Mouse (Mus musculus) heart, adult 9 months (tissue): ENCODE results near the gene Trub2.
"Not testable (repeated sequence)": the region's sequence is repeated elsewhere in the genome, so short reads cannot be mapped to it uniquely, and the experiment has no call there.

Source experiments
- DNase-seq, 2 experiments: peaks; one replicate each; pipeline ENCODE4 v3.0.0; 2022; ENCODE audit warnings: low spot score in 2 of 2

Trub2 gene

DNA sequence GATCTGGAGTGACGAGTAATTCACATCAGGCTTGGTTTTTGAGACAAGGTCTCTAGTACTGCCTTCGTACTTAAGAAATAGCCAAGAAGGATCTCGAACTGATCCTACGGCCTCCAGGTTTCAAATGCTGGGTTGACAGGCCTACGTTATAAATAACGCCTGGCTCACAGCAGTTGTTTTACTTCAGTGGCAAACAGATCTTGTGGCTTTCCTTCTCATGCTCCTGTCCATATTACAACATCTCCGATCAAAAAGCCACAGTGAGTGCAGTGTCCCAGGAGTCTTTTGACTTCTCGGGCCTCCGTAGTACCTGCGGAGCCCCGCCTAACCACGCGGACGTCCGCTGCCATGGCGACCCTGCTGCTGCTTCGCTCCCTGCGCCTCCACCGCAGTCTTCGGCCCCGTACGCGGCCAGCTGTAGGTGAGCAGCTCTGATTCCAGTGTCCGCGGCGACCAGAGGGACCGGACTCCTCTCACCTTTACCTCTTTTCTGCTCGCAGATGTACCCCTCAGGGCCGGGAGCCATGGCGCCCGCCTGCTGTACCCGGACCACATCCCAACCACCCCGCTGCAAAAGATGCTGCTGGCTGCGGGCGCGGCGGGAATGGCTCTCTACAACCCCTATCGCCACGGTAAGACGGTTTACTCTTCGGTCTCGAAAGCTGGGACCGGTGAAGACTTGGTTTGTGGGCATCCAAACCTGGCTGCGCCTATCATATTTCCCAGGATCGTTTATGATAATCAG lies at the start of gene Trub2:
Gene Trub2 (minus strand): TSS at position 566 of the 745 bp plus-strand sequence.
- peak; percentile 80 to 82 for DNase-seq

- DNase-seq: no peak
Observed at GRCm38 (mm10) chr2:29835391-29835899, 47.1 kb upstream of the Trub2 start.

- DNase-seq: no peak
Observed at GRCm38 (mm10) chr2:29833796-29834195, 45.5 kb upstream of the Trub2 start.

- DNase-seq: no peak
Observed at GRCm38 (mm10) chr2:29831106-29831505, 42.8 kb upstream of the Trub2 start.

DNA sequence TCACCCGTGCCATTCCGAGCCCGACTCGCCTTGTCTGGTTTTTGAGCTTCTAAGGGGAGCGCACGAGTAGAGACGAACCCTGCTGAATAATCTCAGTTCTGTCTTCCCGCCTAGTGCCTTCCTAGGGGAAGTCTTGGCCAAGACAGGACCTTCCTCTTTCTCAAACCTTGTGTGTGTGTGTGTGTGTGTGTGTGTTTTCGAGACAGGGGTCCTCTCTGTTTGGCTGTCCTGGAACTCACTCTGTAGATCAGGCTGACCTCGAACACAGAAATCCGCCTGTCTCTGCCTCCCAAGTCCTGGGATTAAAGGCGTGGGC lies 39.4 kb upstream of the Trub2 start:
- no peak for DNase-seq

- DNase-seq: peak; percentile 95 to 97
Observed at GRCm38 (mm10) chr2:29826926-29827708, 38.8 kb upstream of the Trub2 start.

DNA sequence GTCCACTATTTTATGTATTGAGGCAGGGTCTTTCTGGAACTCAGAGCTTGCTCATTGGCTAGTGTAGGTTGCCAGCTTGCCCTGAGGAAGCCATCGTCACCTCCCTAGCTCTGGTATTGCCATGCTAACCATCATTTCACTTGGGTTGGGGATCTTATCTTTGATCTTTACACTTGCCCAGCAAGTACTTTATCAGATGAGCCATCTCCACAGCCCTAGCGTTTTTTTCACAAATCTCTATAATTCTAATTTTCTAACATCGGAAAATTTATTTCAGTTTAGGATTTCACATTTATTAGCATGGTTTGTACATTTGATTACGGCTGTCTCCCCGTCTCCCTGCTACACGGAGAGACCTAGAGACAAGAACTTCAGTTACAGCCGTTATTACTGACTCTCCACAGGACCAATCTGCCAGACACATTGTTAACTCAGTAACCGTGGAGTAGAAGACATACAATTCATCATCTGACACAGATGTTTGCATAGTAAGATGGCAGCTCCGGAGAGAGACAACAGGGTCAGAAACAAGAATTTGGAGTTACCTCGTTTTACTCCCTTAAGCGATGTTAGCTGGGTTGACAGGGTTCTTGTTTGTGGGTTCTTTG lies 38.1 kb upstream of the Trub2 start:
- DNase-seq: no peak

DNA sequence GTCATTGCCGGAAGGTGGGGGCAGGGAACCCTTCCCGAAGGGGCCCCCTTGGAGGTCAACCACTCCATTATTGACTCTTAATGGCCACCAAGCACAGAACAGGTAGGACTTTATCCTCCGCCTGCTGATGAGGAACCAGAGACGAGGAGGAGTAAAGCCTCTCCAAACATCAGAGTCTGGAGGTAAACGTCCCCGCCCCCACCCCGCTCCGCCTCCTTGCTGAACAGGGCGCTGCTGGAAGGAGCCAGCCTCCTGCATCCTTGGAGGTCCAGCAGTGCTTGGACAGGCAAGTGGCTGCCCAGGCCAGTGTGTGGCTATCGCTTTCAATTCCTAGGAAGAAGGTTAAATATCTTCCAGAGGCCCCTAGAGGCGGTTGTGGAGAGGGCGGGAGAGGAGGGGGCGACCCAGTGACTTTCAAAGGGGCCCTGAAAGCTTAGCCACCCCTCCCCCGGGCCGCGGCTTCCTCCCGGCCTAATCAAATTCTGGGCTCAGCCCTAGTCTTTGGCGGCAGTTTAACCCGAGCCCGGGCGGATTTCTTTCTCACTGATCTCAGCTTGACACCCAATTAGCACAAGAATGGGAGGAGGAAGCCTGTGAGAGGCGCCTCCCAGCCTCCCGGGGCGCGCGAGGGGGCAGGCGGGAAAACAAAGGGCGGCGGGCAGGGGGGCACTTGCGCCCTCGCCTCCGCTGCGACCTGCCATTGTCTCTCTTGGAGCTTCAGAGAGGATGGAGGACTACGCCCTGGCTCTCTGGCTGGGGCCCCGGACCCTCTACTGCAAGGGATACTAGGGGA lies 31.9 kb upstream of the Trub2 start, which contains the start of gene Urm1:
Gene Urm1 (plus strand): TSS at position 51 of the 793 bp plus-strand sequence.
- DNase-seq: peak; percentile 63 to 71

GRCm38 (mm10) chr2:29819363-29819762 lies 31.1 kb upstream of the Trub2 start:
- DNase-seq: no peak

- peak; percentile 59 to 84 for DNase-seq
Observed at GRCm38 (mm10) chr2:29817426-29818232, 29.3 kb upstream of the Trub2 start.

DNA sequence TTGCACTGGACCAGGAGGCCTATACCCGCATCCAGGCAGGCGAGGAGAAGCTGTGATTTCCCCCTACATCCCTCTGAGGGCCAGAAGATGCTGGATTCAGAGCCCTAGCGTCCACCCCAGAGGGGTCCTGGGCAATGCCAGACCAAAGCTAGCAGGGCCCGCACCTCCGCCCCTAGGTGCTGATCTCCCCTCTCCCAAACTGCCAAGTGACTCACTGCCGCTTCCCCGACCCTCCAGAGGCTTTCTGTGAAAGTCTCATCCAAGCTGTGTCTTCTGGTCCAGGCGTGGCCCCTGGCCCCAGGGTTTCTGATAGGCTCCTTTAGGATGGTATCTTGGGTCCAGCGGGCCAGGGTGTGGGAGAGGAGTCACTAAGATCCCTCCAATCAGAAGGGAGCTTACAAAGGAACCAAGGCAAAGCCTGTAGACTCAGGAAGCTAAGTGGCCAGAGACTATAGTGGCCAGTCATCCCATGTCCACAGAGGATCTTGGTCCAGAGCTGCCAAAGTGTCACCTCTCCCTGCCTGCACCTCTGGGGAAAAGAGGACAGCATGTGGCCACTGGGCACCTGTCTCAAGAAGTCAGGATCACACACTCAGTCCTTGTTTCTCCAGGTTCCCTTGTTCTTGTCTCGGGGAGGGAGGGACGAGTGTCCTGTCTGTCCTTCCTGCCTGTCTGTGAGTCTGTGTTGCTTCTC lies 27.5 kb upstream of the Trub2 start:
- no peak for DNase-seq

GRCm38 (mm10) chr2:29803400-29803831 lies 15.1 kb upstream of the Trub2 start:
- DNase-seq: no peak

DNA sequence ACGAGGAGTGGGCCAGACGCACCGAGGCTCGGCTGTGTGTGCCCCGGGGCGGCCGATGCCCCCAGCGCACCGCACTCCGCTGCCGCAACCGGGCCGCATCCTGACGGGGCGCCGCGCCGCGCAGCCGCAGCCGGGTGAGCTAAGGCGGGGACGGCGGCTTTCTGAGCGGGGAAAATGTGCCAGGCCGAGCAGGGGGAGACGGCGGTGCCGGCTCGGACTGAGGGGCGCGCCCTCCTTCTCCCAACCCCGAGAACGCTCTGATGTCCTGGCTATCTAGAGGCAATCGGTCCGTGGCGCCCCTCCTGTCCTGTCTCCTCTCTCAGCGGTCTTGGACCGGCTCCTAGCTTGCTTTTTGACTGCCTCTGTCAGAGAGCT lies 14.5 kb upstream of the Trub2 start:
- no peak for DNase-seq

- DNase-seq: peak; percentile 93 to 94
Observed at GRCm38 (mm10) chr2:29802075-29802826, 13.9 kb upstream of the Trub2 start, which contains the start of gene Slc27a4. Gene Slc27a4, plus strand, starts transcription at chr2:29802634.

DNA sequence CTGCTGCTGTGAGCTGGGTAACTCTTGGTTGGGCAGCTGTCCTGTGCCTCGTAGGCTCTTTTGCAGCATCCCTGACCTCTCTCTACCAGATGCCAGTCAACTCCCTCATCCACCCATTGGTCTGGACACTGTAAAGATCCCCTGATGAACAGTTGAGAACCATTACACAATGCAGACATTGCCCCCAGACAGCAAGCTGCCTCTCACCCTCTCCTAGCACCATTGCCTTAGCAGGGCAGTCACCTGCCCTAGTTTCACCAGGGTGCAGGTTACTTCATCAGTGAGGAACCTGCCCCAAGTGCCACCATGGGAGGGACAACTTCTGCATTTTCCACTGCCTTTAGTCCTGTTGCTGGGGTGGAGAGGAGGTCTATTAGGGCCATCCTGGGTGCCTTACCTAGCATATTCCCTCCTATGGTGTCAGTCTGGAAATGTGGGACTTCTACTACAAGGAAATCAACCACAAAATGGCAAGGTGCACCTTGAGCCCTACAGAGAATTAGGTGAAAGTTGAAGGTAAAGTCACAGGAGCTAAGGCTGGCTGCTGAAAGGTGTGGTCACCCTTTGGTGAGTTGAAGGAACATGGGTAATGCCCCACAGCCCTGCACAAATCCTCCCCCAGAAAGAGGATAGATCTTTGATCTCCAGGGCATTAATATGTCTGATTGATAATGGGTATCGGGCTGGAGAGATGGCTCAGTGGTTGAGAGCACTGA lies 4.6 kb upstream of the Trub2 start:
- DNase-seq: no peak

- peak; percentile 85 to 94 for DNase-seq
Observed at GRCm38 (mm10) chr2:29787104-29787917, 991 bp downstream of the Trub2 start, which contains the start of gene Coq4. Gene Coq4, plus strand, starts transcription at chr2:29787493.

DNA sequence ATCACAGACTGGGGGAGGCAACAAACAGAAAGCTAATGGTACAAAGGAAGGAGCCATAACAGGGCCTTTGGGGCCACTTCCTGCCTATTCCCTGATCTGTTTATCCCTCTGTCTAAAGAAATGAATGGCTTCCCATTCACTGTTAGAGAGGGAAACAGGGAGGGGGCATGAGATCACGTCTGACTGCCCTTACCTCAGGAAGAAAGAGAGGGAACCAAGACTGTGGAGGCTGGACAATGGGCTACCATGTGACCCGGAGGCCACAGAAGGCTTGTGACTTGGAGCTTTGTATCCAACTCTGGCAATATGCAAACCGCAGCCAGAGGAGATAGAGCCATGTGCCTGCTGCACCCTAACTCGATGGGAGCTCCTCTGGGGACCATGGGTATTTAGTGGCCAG lies 4.0 kb downstream of the Trub2 start:
- DNase-seq: no peak

DNA sequence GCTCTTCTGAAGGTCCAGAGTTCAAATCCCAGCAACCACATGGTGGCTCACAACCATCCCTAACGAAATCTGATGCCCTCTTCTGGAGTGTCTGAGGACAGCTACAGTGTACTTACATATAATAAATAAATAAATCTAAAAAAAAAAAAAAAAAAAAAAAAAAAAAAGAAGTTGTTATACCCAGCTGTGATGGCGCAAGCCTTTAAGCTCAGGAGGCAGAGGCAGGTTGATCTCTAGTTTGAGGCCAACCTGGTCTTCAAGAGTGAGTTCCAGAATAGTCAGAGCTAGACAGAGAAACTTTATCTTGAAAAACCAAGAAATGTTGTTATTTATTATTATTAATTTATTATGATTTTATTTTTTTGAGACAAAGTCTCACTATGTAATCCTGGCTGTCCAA lies 7.0 kb downstream of the Trub2 start:
- not testable (repeated sequence) for DNase-seq
